Mouse (Mus musculus): ENCODE data around the gene Cx3cr1.
A peak's percentile ranks its signal among the peaks of the same experiment; 100 is the strongest.

The Cx3cr1 gene

GRCm38 (mm10) chr9:120082691-120083090, 13.0 kb upstream of the Cx3cr1 start:
- no peak for DNase-seq (ENCODE audit: low spot score)

GRCm38 (mm10) chr9:120081967-120082366, 12.3 kb upstream of the Cx3cr1 start:
- DNase-seq (ENCODE audit: low spot score), result peak; percentile 36

- DNase-seq (ENCODE audit: low spot score), result no peak
Observed at GRCm38 (mm10) chr9:120081247-120081646, 11.6 kb upstream of the Cx3cr1 start.

GRCm38 (mm10) chr9:120080546-120081108, 10.9 kb upstream of the Cx3cr1 start:
- no peak for DNase-seq (ENCODE audit: low spot score)

GRCm38 (mm10) chr9:120079901-120080300, 10.2 kb upstream of the Cx3cr1 start:
- DNase-seq (ENCODE audit: low spot score), result no peak

- DNase-seq (ENCODE audit: low spot score), result no peak
Observed at GRCm38 (mm10) chr9:120078241-120078640, 8.6 kb upstream of the Cx3cr1 start.

GRCm38 (mm10) chr9:120074516-120074915, 4.8 kb upstream of the Cx3cr1 start:
- no peak for DNase-seq (ENCODE audit: low spot score)

GRCm38 (mm10) chr9:120073169-120073568, 3.5 kb upstream of the Cx3cr1 start:
- peak; percentile 85 for DNase-seq (ENCODE audit: low spot score)

- DNase-seq (ENCODE audit: low spot score), result no peak
Observed at GRCm38 (mm10) chr9:120071251-120071650, 1.6 kb upstream of the Cx3cr1 start.

GRCm38 (mm10) chr9:120068047-120068446, 1.6 kb downstream of the Cx3cr1 start:
- DNase-seq (ENCODE audit: low spot score), result no peak

- DNase-seq (ENCODE audit: low spot score), result no peak
Observed at GRCm38 (mm10) chr9:120067609-120068008, 2.1 kb downstream of the Cx3cr1 start.

- DNase-seq (ENCODE audit: low spot score), result no peak
Observed at GRCm38 (mm10) chr9:120064317-120064716, 5.4 kb downstream of the Cx3cr1 start.

GRCm38 (mm10) chr9:120058730-120059129, 10.9 kb downstream of the Cx3cr1 start:
- DNase-seq (ENCODE audit: low spot score), result no peak

GRCm38 (mm10) chr9:120056201-120056600, 13.5 kb downstream of the Cx3cr1 start:
- no peak for DNase-seq (ENCODE audit: low spot score)

GRCm38 (mm10) chr9:120054545-120055277, 15.0 kb downstream of the Cx3cr1 start:
- DNase-seq (ENCODE audit: low spot score), result peak; percentile 33

GRCm38 (mm10) chr9:120049407-120049806, 20.3 kb downstream of the Cx3cr1 start:
- DNase-seq (ENCODE audit: low spot score), result no peak

- no peak for DNase-seq (ENCODE audit: low spot score)
Observed at GRCm38 (mm10) chr9:120048495-120048894, 21.2 kb downstream of the Cx3cr1 start.

- DNase-seq (ENCODE audit: low spot score), result no peak
Observed at GRCm38 (mm10) chr9:120043115-120043514, 26.6 kb downstream of the Cx3cr1 start.

- no peak for DNase-seq (ENCODE audit: low spot score)
Observed at GRCm38 (mm10) chr9:120037414-120037813, 32.3 kb downstream of the Cx3cr1 start.

- DNase-seq (ENCODE audit: low spot score), result no peak
Observed at GRCm38 (mm10) chr9:120034375-120034774, 35.3 kb downstream of the Cx3cr1 start.

GRCm38 (mm10) chr9:120032710-120033109, 37.0 kb downstream of the Cx3cr1 start:
- DNase-seq (ENCODE audit: low spot score), result no peak

GRCm38 (mm10) chr9:120030421-120030820, 39.3 kb downstream of the Cx3cr1 start:
- DNase-seq (ENCODE audit: low spot score), result no peak

GRCm38 (mm10) chr9:120029880-120030279, 39.8 kb downstream of the Cx3cr1 start:
- DNase-seq (ENCODE audit: low spot score), result no peak
